Mouse (Mus musculus) c-Kit-positive CD71-positive TER-119-positive erythroid progenitor cells, embryonic 14.5 days (primary cell): Measurements from ENCODE around the gene 1700012B07Rik.

Experiments
- DNase-seq: peaks from one replicate; pipeline ENCODE4 v3.0.0-alpha.2; 2013; ENCODE audit warnings: low spot score

Gene 1700012B07Rik

DNA sequence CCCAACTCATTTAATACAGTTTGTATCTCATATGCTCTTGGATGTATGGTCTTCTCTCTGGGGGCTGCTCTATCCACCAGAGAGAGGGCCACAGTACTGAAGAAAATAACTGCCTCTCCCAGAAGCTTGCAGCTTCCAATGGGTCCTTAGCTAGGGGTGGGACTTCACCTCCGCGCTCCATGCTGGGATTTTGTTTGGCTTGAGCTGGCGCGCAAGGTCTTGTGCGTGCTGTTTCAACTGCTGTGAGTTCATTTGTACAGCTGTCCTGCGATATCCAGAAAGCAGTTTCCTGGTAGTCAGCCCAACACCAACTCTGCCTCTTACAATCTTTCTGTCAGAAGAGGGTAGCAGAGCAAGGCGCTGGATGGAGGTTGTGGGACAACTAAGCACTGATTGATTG, 18.5 kb upstream of the 1700012B07Rik start:
- DNase-seq: no peak

DNA sequence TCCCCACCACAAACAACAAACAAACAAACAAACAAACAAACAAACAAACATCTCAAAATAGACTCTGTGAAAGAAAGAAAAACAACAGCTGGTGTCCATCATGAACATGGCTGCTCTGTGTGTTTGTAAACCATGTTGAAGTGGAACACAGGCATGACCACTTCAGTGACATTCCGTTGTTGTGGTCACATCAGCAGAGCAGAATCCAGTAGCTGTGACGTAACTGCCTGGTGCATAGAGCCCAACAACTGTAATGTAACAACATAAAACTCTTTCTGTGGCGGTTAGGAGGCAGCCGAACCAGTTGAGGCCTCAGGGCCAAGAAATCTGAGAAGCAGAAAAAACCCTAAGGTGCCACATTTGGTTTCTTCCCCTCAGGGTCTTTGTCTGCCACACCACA, 17.8 kb upstream of the 1700012B07Rik start:
- DNase-seq: no peak

DNA sequence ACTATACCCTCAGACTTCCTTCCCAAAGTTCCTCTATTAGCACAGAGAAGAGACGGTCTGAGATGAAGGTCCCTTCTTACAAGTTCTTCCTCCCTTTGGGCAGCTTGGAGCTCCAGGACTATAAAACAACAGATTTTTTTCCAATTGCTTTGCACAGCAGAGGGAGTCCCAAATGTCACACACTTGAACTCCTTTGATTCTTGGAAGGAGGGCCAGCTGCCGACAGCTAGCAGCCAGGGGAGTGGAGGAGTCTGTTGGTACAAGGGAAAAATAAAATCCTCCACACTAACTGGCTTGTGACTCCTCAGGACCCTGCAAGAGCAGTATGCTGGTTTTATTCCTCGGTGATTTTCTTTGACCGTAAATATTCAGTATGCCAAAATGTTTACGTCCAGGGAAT, 16.6 kb upstream of the 1700012B07Rik start:
- DNase-seq: no peak

DNA sequence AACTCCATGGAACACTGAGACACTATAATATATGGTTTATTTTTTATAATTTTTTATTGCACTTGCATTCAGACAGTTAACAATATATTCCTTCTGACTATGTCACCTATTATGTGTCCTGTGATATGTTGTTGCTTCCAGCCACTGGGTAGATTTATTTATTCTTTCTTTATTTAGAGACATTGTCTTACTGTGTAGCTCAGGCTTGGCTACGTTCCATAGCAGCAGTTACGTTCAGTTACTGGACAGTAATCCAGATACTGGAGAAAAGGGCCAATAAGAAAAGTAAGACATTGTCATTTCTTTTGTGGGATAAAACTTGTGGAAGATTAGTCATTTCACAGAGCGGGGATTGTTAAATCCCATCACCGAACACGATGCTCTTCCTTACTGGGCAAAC, 2.5 kb upstream of the 1700012B07Rik start:
- DNase-seq: no peak

DNA sequence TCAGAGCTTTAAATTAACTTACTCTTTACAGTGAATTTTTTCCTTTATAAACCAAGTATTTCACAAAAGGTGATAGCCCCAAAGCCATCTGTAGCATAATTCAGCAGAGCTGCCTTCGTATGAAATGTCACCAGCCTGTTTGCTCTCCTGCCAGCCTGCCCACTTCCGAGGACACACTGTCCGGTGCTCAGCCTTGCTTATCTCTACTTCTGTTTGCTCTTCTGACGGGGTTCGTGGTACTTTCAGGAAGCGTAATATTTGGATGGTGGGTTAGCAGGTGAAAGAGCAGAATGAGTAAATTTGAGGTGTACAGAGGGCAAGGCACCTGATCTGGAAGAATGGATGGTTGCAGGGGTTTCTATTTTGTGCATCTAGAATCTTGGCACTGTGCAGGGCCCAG, 5.6 kb downstream of the 1700012B07Rik start:
- no peak for DNase-seq

DNA sequence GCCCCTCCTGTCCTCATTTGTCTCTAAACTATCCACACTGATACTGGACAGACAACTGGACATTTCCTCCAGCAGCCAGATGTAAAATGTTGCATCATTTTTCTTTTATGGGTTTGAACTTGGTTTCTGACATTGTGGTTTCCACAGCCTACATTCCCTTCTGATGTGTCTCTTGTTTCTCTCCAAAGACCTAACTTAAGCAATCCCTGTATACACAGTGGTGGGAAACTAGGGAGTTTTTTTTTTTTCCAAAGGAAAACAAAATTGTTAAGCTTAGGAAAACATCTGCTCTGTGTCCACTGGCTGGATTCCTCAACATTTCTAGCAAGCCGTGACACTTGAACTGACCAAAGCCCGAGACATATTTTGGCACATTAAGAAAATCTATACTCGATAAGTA, 10.4 kb downstream of the 1700012B07Rik start:
- no peak for DNase-seq

DNA sequence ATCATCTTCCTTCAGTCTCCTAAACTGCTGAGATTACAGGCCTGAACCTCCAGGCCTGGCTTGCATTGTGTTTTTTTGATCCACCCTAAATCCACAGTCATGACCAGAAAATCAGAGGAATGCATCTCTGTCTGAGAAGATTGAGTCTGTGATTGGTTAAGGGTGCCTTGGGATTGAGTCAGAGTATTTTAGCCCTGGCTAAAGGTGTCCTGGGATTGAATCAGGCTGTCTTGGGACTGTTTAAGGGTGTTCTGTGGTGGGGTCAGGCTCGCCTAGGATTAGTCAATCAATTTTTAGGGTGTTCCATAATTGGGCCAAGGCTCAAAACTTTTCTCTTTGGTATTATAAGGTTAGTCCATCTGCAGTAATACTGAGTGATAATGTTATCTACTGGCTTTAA, 10.9 kb downstream of the 1700012B07Rik start:
- no peak for DNase-seq

DNA sequence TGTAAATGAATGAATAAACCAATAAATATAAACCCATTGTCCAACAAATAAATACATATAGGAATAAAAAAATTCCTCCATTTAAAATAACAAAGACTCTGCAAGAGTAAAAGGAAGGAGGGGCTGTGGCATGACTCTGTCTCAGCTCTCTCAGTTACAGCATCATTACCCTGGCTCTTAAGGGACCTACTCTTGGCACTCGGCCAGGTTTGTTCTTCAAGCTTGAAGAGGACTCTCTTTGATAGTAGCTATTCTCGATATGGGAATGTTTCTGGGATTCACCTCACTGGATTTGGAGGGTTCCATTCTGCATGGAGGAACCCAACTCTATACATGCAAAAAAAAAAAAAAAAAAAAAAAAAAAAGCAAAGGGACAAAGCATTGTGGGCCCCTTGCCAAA, 16.1 kb downstream of the 1700012B07Rik start:
- no peak for DNase-seq

DNA sequence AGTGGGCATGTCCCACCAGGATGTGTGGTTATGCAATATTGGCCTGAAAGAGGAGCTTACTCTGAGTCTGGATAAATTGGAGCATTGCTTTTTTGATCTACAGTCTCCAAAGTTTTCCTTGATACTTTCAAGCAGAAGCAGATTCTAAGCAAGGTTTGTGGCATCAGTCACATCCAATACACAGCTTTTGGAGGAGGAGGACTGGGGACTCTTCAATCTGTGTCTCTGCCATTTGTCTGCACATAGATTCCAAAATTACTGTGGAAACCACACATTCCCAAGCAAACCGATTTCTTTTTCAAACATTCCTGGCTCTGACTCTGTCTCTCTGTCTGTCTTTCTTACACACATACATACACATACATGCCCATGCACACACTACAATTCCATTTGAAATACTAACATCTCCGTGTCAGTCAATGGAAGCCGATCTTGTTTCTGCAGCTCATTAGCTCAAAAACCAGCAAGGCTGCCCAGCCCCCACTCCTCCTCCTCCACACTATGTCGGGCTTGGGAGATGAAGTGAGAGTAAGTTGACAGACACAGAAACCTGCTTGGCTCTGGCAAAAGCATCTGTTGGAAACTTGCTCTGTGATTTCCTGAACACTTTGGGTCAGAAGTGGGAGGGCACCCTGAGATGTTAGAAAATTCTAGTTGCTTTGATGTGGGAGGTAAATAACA, 18.5 kb downstream of the 1700012B07Rik start:
- no peak for DNase-seq

DNA sequence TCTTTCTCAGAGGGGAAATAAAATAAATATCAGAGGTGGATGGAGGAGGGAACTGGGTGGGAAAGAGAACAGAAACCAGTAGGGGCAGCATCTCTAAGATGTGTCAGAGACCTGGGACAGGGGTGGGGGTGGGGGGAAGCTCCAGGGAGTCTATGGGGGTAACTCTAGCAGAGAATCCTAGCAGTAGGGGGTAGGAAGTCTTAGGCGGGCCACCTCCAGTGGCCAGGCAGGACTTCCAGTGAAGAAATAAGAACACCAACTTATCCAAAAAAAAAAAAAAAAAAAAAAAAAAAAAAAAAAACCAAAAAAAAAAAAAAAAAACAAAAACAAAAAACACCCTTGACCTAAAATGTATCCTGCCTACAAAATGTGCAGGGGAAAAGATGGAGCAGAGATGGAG, 26.3 kb downstream of the 1700012B07Rik start:
- no peak for DNase-seq

DNA sequence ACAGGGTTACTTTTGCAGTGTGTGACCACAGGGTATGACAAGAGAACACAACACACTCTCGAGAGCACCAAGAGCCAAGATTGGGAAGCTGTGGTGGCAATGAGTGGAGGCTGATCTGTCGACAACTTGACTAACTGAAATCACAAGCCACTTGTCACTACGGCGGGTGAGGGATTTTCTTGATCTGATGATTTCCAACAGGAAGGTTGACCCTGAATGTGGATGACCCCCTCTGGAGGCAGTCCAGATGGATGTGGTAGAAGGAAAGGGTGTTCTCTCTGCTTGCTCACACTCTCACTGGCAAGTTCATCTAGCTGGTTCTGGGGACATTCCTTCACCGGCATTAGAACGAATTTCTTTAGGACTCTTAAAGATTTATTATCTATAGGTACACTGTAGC, 30.3 kb downstream of the 1700012B07Rik start:
- no peak for DNase-seq

DNA sequence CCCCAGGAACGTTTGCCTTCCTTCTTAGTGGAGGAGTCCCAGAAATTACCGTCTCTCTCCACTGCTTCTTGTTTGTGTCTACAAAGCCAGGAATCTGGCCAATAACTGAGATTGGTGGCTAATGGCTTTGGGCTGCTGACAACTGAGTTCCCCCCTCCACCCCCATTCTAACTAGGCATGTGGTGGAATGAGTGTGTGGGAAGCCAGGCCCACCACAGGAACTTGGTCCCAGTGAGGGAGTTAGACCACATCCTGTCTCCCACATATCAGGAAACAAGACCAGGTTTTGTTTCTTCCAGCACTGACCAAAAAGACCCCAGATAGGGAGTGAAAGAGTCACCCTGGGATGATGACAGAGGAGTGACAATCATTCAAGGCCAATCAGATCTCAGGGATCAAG, 32.3 kb downstream of the 1700012B07Rik start:
- DNase-seq: no peak

DNA sequence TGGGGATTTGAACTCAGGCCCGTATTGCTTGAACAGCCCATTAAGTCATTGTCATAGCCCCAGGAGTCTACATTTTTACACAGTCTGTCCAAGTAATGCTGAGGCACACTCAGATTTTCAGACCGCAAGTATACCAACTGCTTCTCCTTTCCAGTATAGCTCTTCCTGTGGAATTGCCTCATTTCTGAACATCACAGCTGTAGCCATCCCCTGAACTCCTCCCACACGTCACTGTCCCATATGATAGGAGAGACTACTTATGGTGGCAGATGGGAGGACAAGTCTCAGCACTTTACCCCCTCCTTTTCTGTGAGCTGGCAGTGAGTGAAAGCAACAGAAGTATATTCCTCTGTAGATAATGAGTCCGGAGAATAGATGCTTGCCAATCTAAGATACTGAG, 34.3 kb downstream of the 1700012B07Rik start:
- DNase-seq: no peak

DNA sequence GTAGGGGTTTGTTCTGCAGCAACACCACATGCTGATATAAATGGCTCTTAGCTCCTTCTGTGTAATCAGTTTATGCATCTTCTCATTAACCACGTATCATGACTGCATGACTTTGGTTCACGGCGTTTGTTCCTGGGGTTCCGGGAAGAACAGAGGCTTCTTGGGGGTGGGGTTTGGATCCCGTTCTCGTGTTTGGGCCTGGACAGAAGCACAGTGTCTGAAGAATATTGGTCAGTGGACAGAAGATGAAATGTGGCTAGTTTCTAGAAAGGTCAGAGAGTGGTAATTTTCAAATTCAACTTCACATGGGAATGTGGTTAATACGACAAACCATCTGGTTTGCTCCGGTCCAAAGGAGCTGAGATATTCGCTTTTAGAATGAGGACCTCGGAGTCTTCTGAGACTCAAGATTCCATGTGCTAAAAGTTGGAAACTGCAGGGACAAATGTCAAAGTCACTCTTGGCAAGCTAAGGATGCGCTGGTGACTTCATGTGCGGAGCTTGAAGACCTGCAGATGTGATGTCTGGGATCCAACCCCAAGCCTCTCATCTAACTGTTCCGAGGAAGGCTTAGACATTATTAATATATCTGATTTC, 35.3 kb downstream of the 1700012B07Rik start:
- no peak for DNase-seq

DNA sequence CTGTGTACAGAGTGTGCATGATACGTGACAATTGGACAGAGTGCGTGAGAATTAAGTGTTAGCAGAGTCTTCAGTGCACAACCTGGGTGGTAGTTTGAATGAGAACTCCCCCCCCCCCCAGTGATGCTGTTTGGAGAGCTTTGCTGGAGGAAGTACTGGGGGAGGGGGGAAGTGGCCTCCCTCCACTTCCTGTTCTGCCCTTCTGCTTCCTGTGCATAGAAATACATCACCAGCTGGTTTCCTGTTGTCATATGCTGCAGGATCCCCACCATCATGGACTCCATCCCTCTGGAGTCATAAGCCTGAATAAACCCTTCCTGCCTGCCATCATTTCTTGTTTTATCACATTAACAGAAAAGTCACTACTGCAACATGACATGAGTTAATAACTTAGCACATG, 35.9 kb downstream of the 1700012B07Rik start:
- no peak for DNase-seq

DNA sequence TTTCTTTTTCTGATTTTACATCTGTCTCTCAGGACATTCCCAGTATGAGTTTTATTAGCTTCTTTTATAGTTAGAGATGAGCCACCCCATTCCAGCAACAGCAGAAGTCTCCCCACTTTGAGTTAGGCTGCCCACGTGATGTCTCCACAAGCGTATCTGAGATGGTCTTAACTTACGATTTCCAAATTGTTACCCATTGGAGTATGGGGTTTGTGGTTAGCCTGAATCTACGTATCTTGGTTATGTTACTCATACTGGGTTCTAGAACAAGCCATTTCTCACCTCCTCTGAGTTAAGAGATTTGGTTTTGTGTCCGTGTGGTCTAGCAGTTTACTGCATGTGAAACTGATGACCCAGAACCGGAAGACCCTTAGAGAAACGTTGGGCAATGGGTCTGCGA, 37.6 kb downstream of the 1700012B07Rik start:
- DNase-seq: no peak

DNA sequence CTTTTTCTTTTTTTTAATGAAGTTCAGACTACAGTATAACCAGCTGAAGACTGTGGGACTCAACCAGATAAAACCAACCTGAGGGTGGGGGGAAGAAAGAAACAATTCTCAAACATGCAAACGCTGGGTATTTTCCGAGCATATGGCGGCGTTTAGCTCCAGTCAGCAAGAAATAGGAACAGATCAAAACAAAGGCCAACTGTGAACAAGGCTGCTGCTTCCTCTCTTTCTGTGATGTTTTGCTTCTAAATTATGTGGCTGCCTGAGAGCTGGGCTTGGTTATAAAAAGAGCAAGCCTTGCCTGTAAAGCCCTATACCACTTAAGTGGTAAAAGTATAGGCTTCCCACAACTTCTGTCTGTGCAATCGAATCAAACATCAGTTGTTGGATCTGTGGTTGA, 42.5 kb downstream of the 1700012B07Rik start:
- DNase-seq: no peak

DNA sequence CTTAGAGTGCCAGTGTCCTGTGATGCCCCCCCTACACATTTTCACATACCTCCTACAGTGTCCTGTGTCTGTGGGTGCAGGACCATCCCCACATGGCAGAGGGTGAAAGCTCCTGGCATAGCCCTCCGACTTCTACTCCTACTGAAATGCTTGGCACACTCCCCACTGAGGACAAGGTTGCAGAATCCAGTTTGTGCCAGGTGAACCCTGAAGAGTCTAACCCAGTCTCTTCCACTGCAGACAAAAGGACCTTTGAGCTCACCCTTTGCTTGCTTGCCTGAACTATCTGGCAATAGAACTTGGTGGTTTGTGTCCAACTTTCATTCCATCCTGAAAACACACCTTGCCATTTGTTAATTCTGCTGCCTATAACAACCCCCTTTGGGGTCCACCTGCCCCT, 56.5 kb downstream of the 1700012B07Rik start:
- DNase-seq: no peak

DNA sequence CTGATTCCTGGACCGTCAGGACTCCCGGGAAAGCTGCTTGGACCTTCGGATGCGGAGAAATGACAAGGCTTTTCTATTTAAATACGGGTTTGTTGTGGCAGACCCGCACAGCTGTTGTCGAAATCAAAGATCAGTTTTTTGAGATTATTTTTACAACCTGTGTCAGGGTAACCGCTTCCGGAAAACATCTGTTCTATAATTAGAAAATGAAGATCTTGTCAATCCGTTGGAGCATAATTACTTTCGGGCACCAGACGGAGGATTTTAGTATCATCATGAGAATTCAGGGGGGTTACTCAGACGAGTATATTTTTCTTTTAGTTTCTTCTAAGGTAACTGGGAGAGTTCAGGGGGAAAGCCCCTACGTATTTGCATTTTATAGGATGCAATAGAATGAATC, 57.7 kb downstream of the 1700012B07Rik start:
- DNase-seq: no peak

DNA sequence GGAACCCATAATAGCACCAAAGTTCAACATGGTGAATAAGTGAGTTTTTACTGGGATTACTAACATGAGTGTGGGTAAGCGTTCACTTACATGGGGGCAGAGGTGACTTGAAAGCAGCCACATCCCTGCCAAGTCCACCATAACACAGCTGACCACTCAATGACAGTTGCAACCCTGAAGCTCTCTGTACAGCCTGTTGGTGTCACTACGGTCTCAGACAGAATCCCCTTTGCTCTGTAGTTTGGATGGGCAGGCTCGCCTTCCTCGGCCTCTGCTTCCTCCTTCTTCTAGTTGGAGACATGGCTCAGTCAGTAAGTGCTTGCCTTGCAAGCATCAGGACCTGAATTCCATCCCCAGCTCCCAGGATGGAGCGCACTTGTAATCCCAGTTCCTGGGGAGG, 58.8 kb downstream of the 1700012B07Rik start:
- no peak for DNase-seq

DNA sequence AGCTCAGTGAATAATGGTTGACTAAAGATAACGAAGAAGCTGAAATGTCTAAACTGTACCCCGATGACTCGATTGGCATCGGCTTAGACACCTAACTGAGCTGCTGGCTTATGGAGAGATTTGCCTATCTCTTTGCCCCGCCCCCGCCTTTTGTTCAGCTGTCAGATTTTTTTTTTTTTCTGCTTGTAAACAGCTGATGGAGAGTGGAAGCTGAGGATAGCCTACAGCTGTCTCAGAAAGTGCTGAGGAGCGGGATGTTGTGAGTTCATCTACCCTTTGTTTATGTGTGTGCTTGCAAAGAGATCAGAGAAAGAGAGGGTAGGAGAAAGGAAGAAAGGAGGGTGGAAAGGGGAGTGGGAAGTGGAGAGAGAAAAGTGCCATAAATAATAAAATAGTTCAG, 67.8 kb downstream of the 1700012B07Rik start:
- DNase-seq: no peak

DNA sequence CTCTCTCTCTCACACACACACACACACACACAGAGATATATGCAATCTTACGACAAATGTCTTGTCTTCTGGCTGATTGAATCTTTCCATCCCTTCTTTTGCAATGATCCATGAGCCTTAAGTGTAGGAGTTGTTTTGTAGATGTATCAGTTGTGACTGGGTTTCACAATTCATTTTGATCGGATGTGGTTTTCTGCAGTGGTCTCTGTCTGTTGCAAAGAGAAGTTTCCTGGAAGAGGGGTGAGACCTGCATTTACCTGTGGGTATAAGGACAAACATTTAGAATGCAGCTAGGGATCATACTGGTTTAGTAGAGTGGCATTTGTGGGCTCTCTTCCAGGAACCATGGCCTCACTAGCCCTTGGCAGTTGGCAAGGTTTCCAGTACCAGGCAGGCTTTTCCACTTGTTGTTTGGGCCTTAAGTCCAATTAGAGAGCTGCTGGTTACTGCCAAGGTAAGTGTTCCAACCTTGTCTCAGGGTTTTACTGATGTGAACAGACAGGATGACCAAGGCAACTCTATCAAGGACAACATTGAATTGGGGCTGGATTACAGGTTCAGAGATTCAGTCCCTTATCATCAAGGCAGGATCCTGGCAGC, 69.1 kb downstream of the 1700012B07Rik start:
- DNase-seq: no peak

DNA sequence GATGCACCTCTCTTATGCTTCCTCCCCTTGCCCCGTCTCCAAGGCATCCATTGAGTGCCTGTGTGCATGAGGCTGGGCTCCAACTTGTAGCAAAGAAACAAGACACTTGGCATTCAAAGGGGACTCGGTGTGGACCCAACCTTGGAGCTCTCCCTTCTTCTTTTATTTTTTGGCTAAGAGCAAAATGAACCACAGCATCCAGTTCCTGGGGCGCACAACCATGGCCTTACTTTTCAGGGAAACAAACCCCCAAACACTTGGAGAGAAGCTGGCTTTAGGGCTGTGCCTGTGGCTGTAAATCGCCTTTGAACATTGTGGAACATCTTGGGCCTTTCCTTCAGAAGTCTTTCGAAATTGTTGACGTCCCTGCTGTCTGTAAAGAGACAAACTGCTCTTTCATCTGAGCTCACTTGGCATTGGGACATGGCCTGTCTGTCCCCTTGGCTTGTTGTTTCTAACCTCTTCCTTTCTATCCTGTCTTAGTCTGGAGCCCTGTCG, 73.7 kb downstream of the 1700012B07Rik start:
- DNase-seq: no peak
